Mouse (Mus musculus): Measurements from ENCODE around the gene Aptx. TPM values are rescaled to one million over a fixed set of nuclear protein-coding genes. Genes with fewer than 3 reads are reported as not detected.

Gene Aptx
- polyA plus RNA-seq, 1 experiment = 17.3 TPM

GRCm38 (mm10) chr4:40651055-40651454 lies 51.9 kb downstream of the Aptx start:
- no peak overlapping the region for H3K27ac ChIP-seq (ENCODE audit: control insufficient read depth, insufficient read depth, low read depth, low read length, poor library complexity)
- H3K4me3 ChIP-seq (replicated peaks; ENCODE audit: control insufficient read depth, low read depth, low read length) = no peak overlapping the region
- WGBS = 65% methylated on average over 2 of the region's 2 CpGs
- TF ChIP-seq POLR2A (IDR thresholded peaks at IDR 0.05; ENCODE audit: borderline replicate concordance, control insufficient read depth, low read depth, low read length) = no peak
- no peaks in the 10 kb centered on the region for H3K4me1 ChIP-seq (ENCODE audit: control insufficient read depth, insufficient read depth, low read length)

GRCm38 (mm10) chr4:40649111-40649510 lies 53.9 kb downstream of the Aptx start:
- no peak for TF ChIP-seq CTCF (IDR thresholded peaks at IDR 0.05; ENCODE audit: control insufficient read depth, insufficient read depth, low read length)
- no peak for TF ChIP-seq POLR2A (IDR thresholded peaks at IDR 0.05; ENCODE audit: borderline replicate concordance, control insufficient read depth, low read depth, low read length)
- no peak overlapping the region for H3K4me3 ChIP-seq (replicated peaks; ENCODE audit: control insufficient read depth, low read depth, low read length)
- WGBS = 57% methylated on average over 5 of the region's 5 CpGs
- no peak overlapping the region for H3K27ac ChIP-seq (ENCODE audit: control insufficient read depth, insufficient read depth, low read depth, low read length, poor library complexity)
- no peaks in the 10 kb centered on the region for H3K4me1 ChIP-seq (ENCODE audit: control insufficient read depth, insufficient read depth, low read length)

DNA sequence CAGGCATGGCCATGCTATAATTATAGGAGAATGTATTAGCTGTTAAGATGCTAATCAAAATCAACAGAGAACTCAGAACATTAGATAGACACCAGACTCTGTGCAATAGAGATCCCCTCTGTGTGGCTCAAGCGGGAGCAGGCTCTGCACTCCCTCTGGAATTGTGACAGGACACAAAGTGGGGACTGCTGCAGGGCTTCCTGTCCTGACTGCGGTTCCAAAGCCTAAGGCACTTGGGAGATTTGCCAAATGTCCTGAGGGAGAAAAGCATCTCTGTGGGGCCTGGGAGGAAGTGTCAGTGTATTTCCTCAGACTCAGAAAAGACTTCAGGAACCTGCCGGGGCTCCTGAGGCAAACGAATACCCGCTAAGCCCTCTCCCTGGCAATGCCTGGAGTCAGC lies 59.4 kb downstream of the Aptx start:
- H3K4me3 ChIP-seq (replicated peaks; ENCODE audit: control insufficient read depth, low read depth, low read length) = no peak overlapping the region
- no peaks in the 10 kb centered on the region for H3K4me1 ChIP-seq (ENCODE audit: control insufficient read depth, insufficient read depth, low read length)
- TF ChIP-seq POLR2A (IDR thresholded peaks at IDR 0.05; ENCODE audit: borderline replicate concordance, control insufficient read depth, low read depth, low read length) (no peak), CTCF (IDR thresholded peaks at IDR 0.05; ENCODE audit: control insufficient read depth, insufficient read depth, low read length) (no peak)
- WGBS = 33% methylated on average over 5 of the region's 5 CpGs
- no peak overlapping the region for H3K27ac ChIP-seq (ENCODE audit: control insufficient read depth, insufficient read depth, low read depth, low read length, poor library complexity)

DNA sequence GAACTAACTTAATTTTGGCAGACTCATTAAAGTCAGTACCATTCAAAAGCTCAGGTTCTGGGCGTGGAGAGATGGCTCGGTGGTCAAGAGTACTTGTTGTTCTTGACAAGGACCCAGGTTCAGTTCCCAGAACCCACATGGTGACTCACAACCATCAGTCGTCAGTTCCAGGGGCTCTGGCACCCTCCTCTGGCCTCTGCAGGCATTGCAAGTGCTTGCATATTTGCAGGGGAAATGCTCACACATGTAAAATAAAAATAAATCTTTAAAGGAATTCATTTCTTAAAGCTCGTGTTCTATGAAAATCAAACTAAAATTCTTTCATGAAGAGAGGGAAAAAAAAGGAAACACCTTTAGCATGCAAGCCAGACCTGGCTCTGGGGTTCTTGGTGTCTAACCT lies 62.0 kb downstream of the Aptx start:
- TF ChIP-seq POLR2A (IDR thresholded peaks at IDR 0.05; ENCODE audit: borderline replicate concordance, control insufficient read depth, low read depth, low read length) = no peak
- no peak for TF ChIP-seq CTCF (IDR thresholded peaks at IDR 0.05; ENCODE audit: control insufficient read depth, insufficient read depth, low read length)
- Histone ChIP-seq H3K4me3 (replicated peaks; ENCODE audit: control insufficient read depth, low read depth, low read length) (no peak overlapping the region), H3K4me1 (ENCODE audit: control insufficient read depth, insufficient read depth, low read length) (no peaks in the 10 kb centered on the region), H3K27ac (ENCODE audit: control insufficient read depth, insufficient read depth, low read depth, low read length, poor library complexity) (no peak overlapping the region)
- WGBS = 71% methylated on average over 4 of the region's 4 CpGs

Other genes with a start within 250 kb of the Aptx start
- gene Tmem215, start 231.0 kb downstream of the Aptx start, polyA plus RNA-seq (2011; ENCODE audit: insufficient read depth, insufficient read length, low replicate concordance, missing spikeins) = not detected in 2 replicates
- 60.8 and 84.2 TPM in 2 replicates for gene Dnaja1, start 19.0 kb upstream of the Aptx start, polyA plus RNA-seq (2011; ENCODE audit: insufficient read depth, insufficient read length, low replicate concordance, missing spikeins)
- gene Smu1, start 54.7 kb upstream of the Aptx start, polyA plus RNA-seq (2011; ENCODE audit: insufficient read depth, insufficient read length, low replicate concordance, missing spikeins) = 24.4 and 41.9 TPM in 2 replicates
- gene B4galt1, start 150.8 kb upstream of the Aptx start, polyA plus RNA-seq (2011; ENCODE audit: insufficient read depth, insufficient read length, low replicate concordance, missing spikeins) = 32.2 and 44.4 TPM in 2 replicates
- not detected in 2 replicates for gene Spink4, start 216.9 kb upstream of the Aptx start, polyA plus RNA-seq (2011; ENCODE audit: insufficient read depth, insufficient read length, low replicate concordance, missing spikeins)
- gene Bag1, start 245.1 kb upstream of the Aptx start, polyA plus RNA-seq (2011; ENCODE audit: insufficient read depth, insufficient read length, low replicate concordance, missing spikeins) = 144 and 216 TPM in 2 replicates
- gene Chmp5, start 245.2 kb upstream of the Aptx start, polyA plus RNA-seq (2011; ENCODE audit: insufficient read depth, insufficient read length, low replicate concordance, missing spikeins) = 28.2 and 49.0 TPM in 2 replicates

Data from bone marrow, adult 2 months (tissue).